Mouse (Mus musculus) heart, postnatal 4 days (tissue): ENCODE measurements around the gene Plekhg6. TPM values are rescaled to one million over a fixed set of nuclear protein-coding genes. Genes with fewer than 3 reads are reported as not detected.

Experiments
- DNase-seq: peaks from one replicate; pipeline ENCODE4 v3.0.0; 2021
- total RNA-seq, 2 experiments: library from RNA; stranded (reverse); gene quantifications; 2 replicates each; pipeline ENCODE4 v1.2.3; 2021

The Plekhg6 gene
- total RNA-seq, 2 experiments from 2014 or later: not detected

DNA sequence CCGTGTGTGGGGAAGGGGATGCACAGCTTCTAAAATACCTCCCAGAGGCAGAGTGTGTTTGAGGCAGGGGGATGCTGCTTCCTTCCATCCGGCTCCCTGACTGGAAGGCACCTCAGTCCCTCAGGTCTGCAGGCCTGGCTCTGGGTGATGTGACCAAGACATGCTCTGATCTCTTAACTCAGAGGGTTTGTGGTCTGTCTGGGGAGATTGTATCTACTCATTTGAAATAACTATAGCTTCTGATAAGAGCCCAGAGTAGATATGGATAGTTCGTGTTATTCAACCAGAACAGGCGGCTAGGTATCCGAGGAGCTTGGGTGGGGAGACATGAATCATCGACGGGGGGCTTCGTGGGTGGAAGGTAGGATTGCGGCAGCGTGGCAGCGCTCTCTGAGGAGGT, 27.4 kb downstream of the Plekhg6 start:
- no peak for DNase-seq

DNA sequence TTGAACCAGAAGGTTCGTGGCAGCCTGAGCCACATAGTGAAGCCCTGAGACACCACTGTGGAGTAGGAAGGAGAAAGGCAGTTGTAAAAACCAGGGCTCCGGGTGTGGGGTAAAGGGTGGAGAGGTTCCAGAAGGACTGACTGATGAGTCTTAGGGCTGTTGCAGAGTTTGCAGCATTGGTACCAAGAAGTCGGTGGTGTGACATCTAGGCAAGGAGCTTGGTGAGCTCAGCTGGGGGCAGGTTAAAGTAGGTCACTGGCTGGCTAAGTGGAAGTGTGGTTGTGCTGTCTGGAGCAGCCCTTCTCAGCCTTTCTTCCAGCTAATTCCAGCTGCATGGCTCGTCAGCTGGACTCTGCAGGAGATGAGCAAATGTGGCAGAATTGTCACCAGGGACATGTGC, 27.8 kb downstream of the Plekhg6 start:
- no peak for DNase-seq

DNA sequence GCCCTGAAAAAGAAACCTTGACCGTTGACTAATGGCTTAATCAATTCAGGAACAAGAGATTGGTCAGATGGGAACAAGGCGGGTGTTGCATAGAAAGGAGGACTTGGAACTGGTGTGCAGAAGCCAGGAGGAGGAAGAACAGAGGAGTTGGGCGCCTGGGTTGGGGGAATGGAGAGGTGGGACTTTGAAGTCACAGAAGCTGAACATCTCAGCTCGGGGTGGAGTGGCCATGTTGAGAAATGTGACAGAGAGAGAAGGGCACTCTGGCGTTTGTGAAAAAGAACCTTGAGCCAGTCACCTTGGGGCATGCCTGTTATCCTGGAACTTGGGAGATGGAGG, 28.6 kb downstream of the Plekhg6 start:
- no peak for DNase-seq

DNA sequence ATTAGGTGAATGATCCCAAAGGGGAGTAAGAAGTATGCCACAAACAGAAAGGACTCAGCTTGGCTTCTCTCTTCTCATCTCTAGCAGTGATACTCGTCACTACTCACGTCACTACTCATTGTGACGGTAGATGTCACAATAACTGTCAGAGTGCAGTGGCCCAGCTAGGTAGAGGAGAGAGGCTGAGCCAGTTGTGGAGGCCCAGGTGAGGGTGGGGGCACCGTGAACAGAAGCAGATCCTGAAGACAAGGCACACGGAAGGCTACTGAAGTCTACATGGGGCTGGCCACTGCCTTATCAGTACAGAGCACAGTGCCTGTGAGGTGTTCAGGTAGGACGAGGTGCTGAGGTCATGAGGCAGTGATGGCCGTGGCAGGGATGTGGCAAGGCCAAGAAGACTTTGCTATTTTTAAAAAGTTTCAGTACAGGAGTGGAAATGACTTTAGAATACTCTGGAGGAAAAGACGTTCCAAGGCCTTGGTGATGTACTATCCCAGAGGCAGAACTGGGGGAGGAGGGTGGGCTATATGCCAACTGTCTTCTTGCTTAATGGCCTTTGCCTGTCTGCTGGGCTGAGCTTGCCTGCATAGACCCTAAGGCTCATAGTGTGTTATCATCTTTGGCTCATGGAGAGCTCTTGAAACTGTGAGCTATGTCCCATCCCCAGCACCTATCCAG, 29.1 kb downstream of the Plekhg6 start:
- DNase-seq: peak; percentile 68

DNA sequence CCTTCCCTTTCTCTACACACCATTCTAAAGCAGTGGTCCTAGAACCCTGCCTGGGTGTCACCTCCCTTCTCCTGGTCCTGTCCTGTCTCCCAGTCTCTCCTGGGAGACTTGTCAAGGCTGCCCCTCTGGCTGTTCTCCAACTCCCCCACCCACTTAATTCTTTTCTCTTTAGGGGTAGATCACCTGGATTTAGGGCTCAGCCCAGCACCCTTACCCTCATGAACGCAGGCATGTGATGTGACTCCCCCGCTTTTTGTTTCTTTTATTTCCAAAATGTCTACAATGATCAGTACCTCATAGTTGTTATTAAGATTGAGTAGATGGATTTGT, 29.6 kb downstream of the Plekhg6 start:
- no peak for DNase-seq

DNA sequence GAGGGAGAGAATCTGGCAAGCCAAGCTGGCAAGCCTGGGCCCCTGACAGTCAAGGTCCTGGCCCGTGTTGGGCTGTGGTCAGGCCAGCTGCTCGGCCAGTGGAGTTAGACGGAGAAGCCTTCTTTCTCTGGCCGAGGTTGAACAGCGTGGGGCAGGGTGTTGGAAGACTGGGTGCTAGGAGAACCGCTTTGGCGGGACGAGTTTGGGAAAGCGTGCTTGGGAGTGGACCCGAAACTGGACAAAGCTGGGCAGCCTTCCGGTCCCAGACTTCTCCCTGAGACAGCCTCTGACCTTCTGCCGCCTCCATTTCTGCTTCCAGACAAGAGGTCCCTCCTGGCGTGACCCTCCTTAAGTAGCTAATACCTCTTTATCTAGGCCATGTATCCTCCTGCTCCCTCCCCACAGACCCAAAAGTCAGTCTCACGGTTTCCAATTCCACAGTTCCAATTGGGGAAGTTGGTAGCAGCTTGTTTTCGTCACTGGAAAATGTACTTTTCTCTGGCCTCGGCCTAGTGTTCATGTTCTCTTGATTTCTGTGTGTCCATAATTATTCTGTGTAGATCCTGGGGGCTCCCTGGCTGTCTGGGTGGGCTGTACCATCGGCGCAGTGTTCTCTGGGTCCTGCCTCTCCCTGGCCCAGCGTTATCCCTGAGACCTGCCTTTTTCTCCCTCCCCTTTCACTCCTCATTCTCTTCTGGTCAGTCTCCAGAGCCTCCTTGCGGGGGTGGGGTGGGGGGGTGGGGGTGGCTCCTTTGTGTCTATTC, 30.2 kb downstream of the Plekhg6 start:
- DNase-seq: peak; percentile 42

DNA sequence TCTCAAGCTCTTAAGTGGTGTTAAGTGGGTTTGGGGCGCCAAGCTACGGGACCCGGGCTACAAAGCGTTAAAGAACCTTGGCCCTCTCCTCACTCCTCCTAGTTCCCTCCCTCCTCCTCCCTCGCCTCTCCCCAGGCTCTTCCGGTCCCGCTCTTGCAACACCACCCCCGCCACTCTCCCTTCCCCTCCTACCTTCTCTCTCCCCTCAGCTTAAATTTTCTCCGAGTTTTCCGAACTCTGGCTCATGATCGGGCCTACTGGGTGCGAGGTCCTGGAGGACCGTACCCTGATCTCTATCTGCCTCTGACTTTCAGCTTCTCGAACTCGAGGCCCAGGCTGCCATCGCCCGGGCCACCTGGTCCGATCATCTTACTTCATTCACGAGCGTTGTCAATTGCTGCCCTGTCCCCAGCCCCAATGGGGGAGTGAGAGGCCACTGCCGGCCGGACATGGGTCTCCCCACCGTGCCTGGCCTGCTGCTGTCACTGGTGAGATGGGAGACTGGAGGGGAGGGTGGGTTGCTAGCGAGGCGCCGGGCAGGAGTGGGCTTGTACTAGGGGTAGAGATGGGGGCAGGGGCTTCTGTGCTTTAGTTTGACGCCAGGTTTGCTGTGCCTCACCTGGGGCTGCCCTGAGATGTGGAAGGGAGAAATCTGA, 30.9 kb downstream of the Plekhg6 start:
- peak; percentile 71 for DNase-seq

DNA sequence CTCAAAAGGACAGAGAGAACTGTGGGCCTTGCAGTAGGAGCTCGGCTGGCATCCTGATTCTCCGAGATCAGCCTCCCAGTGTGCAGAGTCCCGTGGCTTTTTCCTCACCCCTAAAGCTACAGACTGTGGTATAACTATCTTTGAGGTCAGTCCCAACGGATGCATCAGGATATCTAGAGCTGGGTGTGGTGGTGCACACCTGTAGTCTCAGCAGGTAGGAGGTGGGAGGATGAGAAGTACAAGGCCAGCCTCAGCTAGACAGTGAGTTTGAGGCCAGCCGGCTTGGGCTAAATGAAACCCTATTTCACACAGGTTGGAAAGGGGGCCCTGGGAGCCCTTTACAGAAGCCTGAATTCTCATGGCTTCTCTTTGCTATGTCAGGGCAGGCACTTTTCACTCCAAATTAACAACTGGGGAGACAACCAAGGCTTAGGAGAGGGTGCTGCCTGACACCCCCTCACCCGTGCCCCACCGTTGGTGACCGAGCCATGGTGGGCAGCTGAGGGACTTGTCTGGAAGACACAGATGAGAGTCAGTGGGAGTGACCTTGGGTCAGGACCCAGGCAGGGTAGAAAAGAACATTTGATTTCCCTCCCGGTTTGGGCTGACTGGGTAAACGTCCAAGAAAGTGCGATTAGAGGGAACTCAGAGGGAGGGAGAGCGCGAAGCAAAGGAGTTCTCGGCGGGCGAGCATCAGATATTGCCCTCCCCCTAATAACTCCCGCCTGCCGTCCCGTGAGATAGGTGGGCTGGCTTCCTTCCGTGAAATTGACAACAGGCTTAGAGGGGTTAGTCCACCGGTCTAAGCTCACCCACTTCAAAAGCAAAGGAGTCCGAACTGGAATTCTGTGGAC, 31.6 kb downstream of the Plekhg6 start, which contains the start of gene Tnfrsf1a:
Tnfrsf1a (plus strand) TSS at position 642 of the 854 bp plus-strand sequence.
- DNase-seq: peak; percentile 48

DNA sequence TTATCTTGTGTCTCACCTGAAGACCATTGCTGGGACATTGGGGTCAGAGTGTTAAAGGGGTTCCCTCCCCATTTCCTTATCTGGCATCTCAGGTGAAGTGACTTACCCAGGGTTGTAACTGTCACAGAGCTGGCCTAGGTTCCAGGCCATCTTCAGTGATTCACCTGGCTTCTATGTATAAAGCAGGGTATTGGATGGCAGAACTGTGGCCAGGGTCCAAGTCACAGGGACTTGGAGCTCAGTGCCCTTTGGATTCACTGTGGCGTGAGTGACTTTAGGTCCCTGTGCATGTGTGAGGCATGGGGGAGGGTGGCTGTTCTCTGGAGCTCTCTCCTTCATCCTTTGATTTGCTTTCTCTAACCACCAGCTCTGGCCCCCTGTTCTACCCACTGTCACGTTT, 34.6 kb downstream of the Plekhg6 start:
- no peak for DNase-seq

DNA sequence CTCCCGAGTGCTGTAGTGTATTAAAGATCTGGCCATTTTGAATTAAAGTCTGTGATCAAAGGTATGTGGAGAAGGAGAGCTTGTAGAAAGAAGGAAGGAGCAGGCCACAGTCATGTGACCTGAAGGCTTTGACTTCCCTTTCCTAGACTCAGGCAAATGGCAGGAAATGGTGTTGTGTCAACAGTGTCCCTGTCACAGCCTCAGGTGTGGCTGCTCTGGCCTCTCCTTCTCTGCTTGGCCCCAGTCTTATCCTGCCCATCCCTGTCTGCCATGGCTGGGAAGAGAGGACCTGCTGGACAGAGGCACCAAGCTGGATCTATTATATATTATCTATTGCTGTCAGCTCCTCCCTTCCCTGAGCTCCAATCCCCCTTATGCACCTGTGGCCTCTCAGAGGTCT, 35.0 kb downstream of the Plekhg6 start:
- DNase-seq: no peak

DNA sequence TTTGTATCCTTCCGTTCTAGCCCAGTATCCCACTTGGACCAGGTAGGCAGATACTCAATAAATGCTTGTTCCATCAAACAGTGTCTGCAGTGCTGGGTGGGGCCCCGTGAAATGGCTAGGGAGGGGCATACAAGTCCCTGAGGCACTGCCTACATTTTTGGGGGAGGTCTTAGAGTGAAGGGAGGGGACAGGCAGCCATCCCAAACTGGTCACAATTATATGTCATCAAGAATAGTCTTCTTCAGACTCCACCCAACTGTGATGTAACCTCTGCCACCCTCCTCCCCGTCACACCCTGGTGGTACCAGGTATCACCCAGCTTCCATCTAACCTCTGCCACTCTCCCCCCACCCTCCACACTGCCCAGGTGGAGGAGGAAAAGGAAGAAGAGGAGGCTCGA, 35.7 kb downstream of the Plekhg6 start:
- DNase-seq: no peak

DNA sequence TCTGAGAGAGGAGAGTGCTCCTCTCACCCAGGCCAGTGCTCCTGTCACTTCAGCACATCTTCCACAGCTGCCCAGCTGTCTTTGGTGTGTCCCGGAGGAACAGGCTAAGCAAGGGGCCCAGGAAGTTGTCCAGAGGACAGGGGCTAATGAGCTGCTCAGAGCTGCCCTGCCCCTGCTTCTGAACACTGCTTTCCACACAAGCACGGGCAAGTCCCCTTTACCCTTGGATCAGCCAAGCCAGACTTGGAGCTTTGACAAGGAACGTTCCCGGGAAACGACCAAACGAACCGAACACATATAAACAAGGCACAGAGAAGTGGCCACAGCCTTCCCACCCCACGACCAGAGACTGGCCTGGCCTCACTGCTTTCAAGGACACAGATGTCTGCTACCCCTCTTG, 36.5 kb downstream of the Plekhg6 start:
- DNase-seq: peak; percentile 48

DNA sequence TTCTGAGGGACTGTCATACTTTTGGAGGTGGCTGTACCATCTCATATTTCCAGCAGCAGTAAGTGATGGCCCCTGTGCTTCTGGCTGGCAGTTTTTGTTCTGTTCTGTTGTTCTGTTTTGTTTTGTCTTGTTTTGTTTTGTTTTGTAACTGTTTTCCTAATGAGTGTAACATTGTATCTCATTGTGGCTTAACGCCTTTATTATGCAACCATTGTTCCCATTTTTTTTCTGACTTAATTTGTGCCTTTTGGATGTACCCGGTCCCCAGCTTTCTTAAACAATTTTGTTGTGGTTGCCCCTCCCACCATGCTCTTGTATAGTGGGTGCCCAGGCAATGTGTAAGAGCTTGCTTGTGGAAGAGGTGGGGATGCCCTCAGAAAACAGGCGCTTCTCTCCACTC, 38.4 kb downstream of the Plekhg6 start:
- no peak for DNase-seq

DNA sequence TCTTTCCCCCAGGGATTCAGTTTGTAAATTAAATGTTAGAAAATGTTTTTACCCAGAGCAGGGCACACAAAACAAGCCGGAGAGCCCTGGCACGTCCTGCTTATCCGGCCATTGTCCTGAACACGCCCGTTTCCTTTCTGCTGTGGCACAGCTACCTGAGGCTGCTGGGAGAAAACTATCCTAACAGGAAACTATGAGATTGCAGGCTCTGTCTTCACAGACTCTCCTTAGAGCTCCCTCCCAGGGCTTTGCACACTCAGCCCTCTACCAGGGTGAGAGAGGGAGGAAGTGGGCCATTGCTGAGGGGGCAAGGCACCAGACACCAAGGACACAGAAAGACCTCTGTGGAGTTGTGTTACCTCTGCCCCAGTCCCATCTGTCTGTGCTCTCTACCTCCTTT, 40.3 kb downstream of the Plekhg6 start:
- DNase-seq: no peak

DNA sequence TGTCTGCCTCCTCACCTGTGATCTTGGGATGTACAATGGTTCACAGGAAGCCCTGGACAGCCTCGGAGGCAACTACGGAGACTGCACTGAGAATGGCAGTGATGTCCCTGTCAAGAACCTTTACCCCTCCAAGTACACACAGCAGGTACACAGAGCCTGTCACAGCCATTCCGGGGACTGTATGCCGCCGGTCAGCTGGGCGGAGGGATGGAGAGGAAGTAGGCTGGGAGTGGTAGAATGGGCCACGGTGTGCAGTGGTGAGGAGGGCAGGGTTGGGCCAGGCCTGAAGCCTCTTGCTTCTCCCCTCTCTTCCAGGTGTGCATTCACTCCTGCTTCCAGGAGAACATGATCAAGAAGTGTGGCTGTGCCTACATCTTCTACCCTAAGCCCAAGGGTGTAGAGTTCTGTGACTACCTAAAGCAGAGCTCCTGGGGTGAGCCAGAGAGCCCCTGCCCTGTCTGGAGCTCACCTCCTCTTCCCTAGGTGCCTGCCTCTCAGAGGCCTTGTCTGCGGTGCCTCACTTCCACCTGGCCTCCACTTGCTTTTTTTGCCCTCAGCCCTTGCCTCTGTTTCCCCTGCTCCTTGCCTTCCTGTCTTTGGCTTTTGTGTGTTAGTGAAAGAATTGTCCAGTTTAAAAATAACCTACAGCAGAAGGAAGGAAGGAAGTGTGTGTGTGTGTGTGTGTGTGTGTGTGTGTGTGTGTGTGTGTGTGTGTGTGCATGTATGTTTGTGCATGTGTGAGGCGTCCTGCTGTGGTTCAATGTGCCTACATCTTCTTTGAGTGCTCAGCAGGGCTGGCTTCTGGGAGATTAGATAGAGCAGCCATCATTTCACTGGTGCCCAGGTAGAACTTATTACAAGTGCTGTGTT, 41.6 kb downstream of the Plekhg6 start:
- DNase-seq: no peak

DNA sequence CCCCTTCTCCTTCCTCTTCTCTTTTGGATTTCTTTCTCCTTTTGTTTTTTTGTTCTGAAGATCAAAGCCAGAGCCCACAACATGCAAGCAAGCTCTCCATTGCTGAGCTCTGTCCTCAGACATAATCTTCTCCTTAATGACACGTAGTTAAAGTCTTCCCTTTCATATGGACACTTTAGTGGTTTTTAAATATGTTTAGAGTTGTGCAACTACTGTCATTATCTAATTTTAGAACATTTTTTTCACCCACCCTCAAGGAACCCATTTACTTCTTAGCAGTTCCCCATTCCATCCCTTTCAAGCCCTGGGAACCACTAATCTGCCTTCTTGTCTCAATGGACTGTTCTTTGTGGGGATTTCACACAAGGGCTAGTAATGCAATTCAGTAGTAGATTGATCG, 46.2 kb downstream of the Plekhg6 start:
- DNase-seq: no peak

DNA sequence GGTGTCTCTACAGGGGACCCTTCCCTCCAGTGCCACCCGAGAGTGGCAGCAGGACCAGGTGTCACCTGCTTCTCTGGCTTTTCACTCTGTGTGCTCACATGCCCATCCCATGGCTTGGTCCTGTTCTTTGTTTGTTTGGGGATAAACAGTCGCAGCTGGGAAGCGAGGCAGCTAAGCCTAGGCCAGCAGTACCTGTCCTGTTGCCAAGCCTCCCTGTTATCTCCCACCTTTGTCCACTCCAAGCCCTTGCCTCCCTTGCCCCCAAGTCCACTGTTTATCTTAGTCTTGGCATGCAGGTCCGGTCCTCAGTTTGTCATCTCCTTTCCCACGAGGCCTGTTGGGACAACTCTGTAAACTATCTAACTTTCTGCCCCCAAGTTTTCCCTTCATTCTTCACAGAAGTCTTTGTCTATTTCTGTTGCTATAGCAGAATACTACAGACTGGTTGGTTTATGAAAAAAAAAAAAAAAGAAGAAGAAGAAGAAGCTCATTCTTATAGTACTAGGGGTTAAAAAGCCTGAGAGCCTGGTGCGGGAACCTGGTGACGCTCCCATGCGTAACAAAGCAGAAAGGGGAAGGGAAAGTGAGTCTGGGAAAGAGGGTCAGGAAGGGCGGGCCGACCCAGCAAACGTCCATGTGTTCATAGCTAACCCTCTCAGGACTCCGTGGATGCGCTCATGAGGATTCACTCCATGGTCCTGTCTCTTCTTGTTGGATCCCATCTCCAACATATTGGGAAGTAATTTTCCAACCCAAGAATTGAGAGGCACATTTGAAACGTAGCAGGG, 47.3 kb downstream of the Plekhg6 start:
- no peak for DNase-seq

DNA sequence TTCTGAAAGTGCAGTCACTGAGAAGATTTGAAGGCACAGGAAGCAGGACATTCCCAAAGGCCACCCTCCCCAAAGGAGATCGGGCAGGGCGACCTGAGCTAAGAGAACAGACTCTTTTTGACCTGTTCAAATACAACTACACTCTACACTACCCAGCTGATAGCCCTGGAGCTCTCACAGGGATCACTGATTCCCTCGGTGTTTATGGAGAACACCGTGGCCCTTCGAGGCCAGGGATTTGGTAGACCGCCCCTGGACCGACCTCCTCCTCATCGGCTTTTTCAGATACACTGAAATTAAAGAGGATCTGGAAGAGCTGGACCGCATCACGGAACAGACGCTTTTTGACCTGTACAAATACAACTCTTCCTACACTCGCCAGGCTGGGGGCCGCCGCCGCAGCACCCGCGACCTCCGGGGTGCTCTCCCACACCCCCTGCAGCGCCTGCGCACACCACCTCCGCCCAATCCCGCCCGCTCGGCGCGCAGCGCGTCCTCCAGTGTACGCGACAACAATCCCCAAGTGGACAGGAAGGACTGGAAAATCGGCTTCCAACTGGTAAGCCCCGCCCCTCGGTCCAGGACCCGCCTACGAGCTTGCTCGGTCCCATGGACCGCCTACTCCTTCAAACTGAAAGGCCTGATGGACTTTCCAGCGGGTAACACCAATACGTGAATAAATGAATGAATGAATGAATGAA, 49.8 kb downstream of the Plekhg6 start:
- peak; percentile 94 for DNase-seq

DNA sequence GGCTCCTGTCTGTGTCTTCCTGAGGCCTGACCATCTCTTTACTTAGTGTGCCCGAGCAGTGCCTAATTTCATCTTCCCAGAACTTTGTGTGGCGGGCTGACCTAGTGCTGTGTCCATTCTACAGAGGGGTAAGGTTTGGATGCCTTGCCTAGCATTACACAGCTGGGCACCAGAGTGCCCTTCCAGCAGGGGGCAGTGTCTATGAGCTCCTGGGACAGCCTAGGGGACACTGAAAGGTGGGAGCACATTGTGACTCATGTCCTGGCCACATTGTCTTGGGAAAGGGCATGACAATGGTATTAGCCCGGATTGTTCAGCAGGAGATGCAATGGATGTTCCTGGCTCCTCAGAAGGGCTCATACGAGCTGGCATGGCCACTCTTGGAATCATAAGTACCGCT, 52.4 kb downstream of the Plekhg6 start:
- peak; percentile 59 for DNase-seq

DNA sequence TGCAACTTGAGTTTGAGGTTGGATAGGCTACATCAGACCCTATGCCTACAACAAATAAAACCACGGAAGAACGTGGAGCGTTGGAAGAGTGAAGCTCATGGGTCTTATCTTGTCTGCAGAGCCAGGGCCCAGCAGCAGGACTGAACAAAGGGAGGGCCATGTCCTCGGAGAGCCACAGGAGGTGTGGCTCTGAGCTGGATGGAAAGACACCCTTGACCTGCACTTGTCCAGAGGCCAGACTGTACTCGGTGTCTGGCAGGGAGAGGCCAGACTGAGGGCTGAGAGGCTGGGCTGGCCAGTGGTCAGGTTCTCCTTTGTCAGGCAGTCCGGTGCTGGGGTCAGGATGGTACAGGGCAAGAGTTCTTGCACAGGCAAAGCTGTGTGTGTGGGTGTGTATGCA, 55.3 kb downstream of the Plekhg6 start:
- DNase-seq: no peak
